Mouse (Mus musculus): ENCODE results near the gene Hsp90b1.
"Not testable (repeated sequence)": the region's sequence is repeated elsewhere in the genome, so short reads cannot be mapped to it uniquely, and the experiment has no call there.

GRCm38 (mm10) chr10:86670550-86670949 is 34.8 kb downstream of the Hsp90b1 start:
- not testable (repeated sequence) for TF ChIP-seq POLR2A (IDR thresholded peaks at IDR 0.05; ENCODE audit: low read depth, low read length); CTCF (IDR thresholded peaks at IDR 0.05; ENCODE audit: extremely low read depth, insufficient read depth, insufficient read length, insufficient replicate concordance)
